Mouse (Mus musculus): ENCODE measurements at regions not wholly inside any gene's neighbourhood (a gene's known extent, or its start where the extent isn't known, plus 50 kb on each side); places are given as distances from the start of the nearest gene placed in this dataset.

- DNase-seq (ENCODE audit: low spot score, missing footprints) (no peak), ATAC-seq (ENCODE audit: low FRiP score) (no peak)
- Histone ChIP-seq H3K4me3 (ENCODE audit: low read depth, low read length) (no peak overlapping the region), H3K36me3 (ENCODE audit: control insufficient read depth, insufficient read depth, low read length) (no peaks in the 10 kb centered on the region), H3K27me3 (ENCODE audit: control insufficient read depth, insufficient read depth, low read length) (no peaks in the 10 kb centered on the region), H3K9ac (ENCODE audit: low read length) (no peak overlapping the region), H3K9me3 (ENCODE audit: control insufficient read depth, low read length) (no peaks in the 10 kb centered on the region), H3K4me1 (ENCODE audit: control insufficient read depth, insufficient read depth, low read length) (no peaks in the 10 kb centered on the region), H3K4me2 (no peak overlapping the region), H3K27ac (ENCODE audit: low read depth, low read length) (no peak overlapping the region)
- 90% methylated on average over 2 of the region's 2 CpGs for WGBS
These were observed 421.5 kb downstream of the Frk start for GRCm38 (mm10) chr10:34904692-34905091.

GRCm38 (mm10) chr10:34912153-34912723 is 429.0 kb downstream of the Frk start:
- no peak overlapping the region for H3K9ac ChIP-seq (ENCODE audit: low read length)
- H3K4me3 ChIP-seq (ENCODE audit: low read depth, low read length), result no peak overlapping the region
- H3K9me3 ChIP-seq (ENCODE audit: control insufficient read depth, low read length), result no peaks in the 10 kb centered on the region
- no peaks in the 10 kb centered on the region for H3K27me3 ChIP-seq (ENCODE audit: control insufficient read depth, insufficient read depth, low read length)
- 95% methylated on average over 2 of the region's 2 CpGs for WGBS
- H3K4me2 ChIP-seq, result no peak overlapping the region
- DNase-seq (ENCODE audit: low spot score, missing footprints) (no peak), ATAC-seq (ENCODE audit: low FRiP score) (no peak)
- no peaks in the 10 kb centered on the region for H3K4me1 ChIP-seq (ENCODE audit: control insufficient read depth, insufficient read depth, low read length)
- H3K27ac ChIP-seq (ENCODE audit: low read depth, low read length), result no peak overlapping the region
- no peaks in the 10 kb centered on the region for H3K36me3 ChIP-seq (ENCODE audit: control insufficient read depth, insufficient read depth, low read length)
